In the genomic region with DNA sequence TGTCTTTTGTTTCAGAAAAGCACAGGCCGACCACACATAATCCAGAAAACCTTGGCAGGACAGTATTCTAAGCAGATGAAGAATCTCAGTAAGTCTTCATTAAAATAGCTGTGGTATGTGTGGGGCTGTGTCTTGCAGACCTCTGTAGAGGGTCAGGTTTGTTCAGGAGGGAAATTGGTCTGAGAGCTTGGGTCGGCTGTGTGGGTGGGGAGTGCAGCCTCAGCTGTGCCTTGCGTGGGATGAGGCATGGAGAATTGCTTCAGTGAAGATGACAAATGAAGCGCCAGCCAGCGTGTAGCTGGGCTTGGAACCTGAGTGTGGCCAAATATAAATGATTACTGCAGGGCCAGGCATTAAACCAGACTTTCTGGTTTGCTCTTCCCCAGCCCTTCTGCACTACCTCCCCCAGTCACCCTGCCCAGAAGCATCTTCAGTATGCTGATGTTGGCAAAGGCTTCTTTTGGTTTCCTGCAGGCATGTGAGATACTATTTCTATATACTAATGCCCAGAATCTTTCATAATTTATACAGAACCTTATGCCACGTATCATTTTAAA, we compare ENCODE assay signal across 10 mouse cellular contexts.
DNase-seq lines count a peak whose midpoint lies in the region; ATAC-seq lines count a peak whose summit lies in the region.
"Had no signal": no experiment of that assay in that cellular context is flagged by ENCODE, and none has a peak within 500 bp of the region (broad histone marks: within the 10 kb centered on the region; RNA-seq: fewer than 3 reads in every experiment).

No protein-coding gene starts in this region.

- no peaks in the 10 kb centered on the region for H3K9me3 ChIP-seq in kidney, embryonic 16.5 days (ENCODE audit: low read length)
- H3K9me3 ChIP-seq: embryonic facial prominence, embryonic 15.5 days had no signal

- no peak overlapping the region for H3K4me2 ChIP-seq in kidney, embryonic 16.5 days (replicated peaks; ENCODE audit: low read depth, low read length)
- H3K4me2 ChIP-seq: embryonic facial prominence, embryonic 15.5 days; heart, embryonic 11.5 days had no signal

- H3K4me3 ChIP-seq in kidney, embryonic 16.5 days (ENCODE audit: low read length), result no peak overlapping the region
- H3K4me3 ChIP-seq: embryonic facial prominence, embryonic 15.5 days had no signal

- H3K9ac ChIP-seq in kidney, embryonic 16.5 days (replicated peaks; ENCODE audit: low read length), result no peak overlapping the region
- H3K9ac ChIP-seq: embryonic facial prominence, embryonic 15.5 days had no signal

- ATAC-seq in kidney, embryonic 16.5 days (ENCODE audit: low FRiP score, low TSS enrichment), result peak; percentile 92

- H3K27me3 ChIP-seq in kidney, embryonic 16.5 days (ENCODE audit: insufficient read depth, low read length), result no peaks in the 10 kb centered on the region
- H3K27me3 ChIP-seq: embryonic facial prominence, embryonic 15.5 days had no signal

- DNase-seq in kidney, postnatal 25 days, result no peak
- DNase-seq in Muller cell, postnatal 12 days (ENCODE audit: inconsistent ontology term), result peak; percentile 87
- DNase-seq in fat pad, adult 2 months (ENCODE audit: extremely low read depth, low read depth, low spot score), result peak; percentile 31
- peak; percentile 20 for DNase-seq in lung, postnatal 14 days
- DNase-seq in adrenal gland, postnatal 25 days, result no peak
- no peak for DNase-seq in right cerebral cortex, postnatal 14 days
- DNase-seq: adrenal gland, postnatal 36 days had no signal

- no peaks in the 10 kb centered on the region for H3K36me3 ChIP-seq in kidney, embryonic 16.5 days (ENCODE audit: insufficient read depth, low read length)
- H3K36me3 ChIP-seq: embryonic facial prominence, embryonic 15.5 days had no signal

- 0 out of 2 replicates have a peak overlapping the region, but pooled peaks have one; percentile 3 for H3K27ac ChIP-seq in kidney, embryonic 16.5 days (ENCODE audit: low read length)
- H3K27ac ChIP-seq: embryonic facial prominence, embryonic 15.5 days had no signal

- no peaks in the 10 kb centered on the region for H3K4me1 ChIP-seq in kidney, embryonic 16.5 days (ENCODE audit: insufficient read depth, low read length)
- H3K4me1 ChIP-seq: embryonic facial prominence, embryonic 15.5 days had no signal

- WGBS in kidney, embryonic 16.5 days, result 32% methylated on average over 6 of the region's 6 CpGs

Comparison
In these comparisons a context has a peak if more than half of its experiments do, and no peak if none do; other contexts are left out.
1. DNase-seq: peak in Muller cell, postnatal 12 days (single experiment), fat pad, adult 2 months (single experiment) and lung, postnatal 14 days (single experiment); none in kidney, postnatal 25 days (0 of 2), adrenal gland, postnatal 25 days (single experiment) and right cerebral cortex, postnatal 14 days (single experiment).